Mouse (Mus musculus) MEL (cell line): ENCODE measurements at regions not wholly inside any gene's neighbourhood (a gene's known extent, or its start where the extent isn't known, plus 50 kb on each side); places are given as distances from the start of the nearest gene placed in this dataset.

Experiments
- DNase-seq: peaks from one replicate; pipeline ENCODE4 v3.0.0; 2011; ENCODE audit warnings: low read depth, low spot score
- H3K27ac ChIP-seq: 2 replicates; pipeline ENCODE4 v1.5.1; 2012; ENCODE audit warnings: low read depth, mild to moderate bottlenecking, control low read depth, low read length, moderate library complexity; ENCODE audit not compliant: control insufficient read depth
- H3K27me3 ChIP-seq, 2 experiments: fragments of 150-350 bp in 1 of 2; sonication (generic) in 1 of 2; 2 replicates each; pipeline ENCODE4 v1.6.1; 2012; ENCODE audit warnings: low read length in 2 of 2, mild to moderate bottlenecking in 2 of 2, improper control_type of control experiment in 1 of 2, moderate library complexity in 1 of 2; ENCODE audit not compliant: insufficient read depth in 2 of 2, control insufficient read depth in 1 of 2
- H3K36me3 ChIP-seq, 2 experiments: 2 replicates each; pipeline ENCODE4 v1.6.1; 2012 to 2014; ENCODE audit warnings: low read length in 2 of 2, improper control_type of control experiment in 1 of 2, inconsistent platforms in 1 of 2, mild to moderate bottlenecking in 1 of 2; ENCODE audit not compliant: insufficient read depth in 2 of 2, control insufficient read depth in 1 of 2
- H3K4me1 ChIP-seq, 2 experiments: fragments of 150-350 bp in 1 of 2; sonication (generic) in 1 of 2; 2 replicates each; pipeline ENCODE4 v1.6.1; 2012; ENCODE audit warnings: low read length in 2 of 2, improper control_type of control experiment in 1 of 2, mild to moderate bottlenecking in 1 of 2; ENCODE audit not compliant: insufficient read depth in 2 of 2, control insufficient read depth in 1 of 2
- H3K4me3 ChIP-seq, 2 experiments: fragments of 150-350 bp in 1 of 2; sonication (generic) in 1 of 2; 2 replicates each; pipeline ENCODE4 v1.5.1; 2012; ENCODE audit warnings: low read depth in 2 of 2, low read length in 2 of 2, mild to moderate bottlenecking in 2 of 2, moderate library complexity in 2 of 2, control low read depth in 1 of 2, improper control_type of control experiment in 1 of 2; ENCODE audit not compliant: control insufficient read depth in 1 of 2, insufficient read depth in 1 of 2
- H3K79me2 ChIP-seq: 2 replicates; pipeline ENCODE4 v1.6.1; 2012; ENCODE audit warnings: mild to moderate bottlenecking, low read length, moderate library complexity; ENCODE audit not compliant: control insufficient read depth, poor library complexity, insufficient read depth
- H3K9ac ChIP-seq: 2 replicates; pipeline ENCODE4 v1.6.1; 2012; ENCODE audit warnings: low read depth, mild to moderate bottlenecking, control low read depth, low read length, moderate library complexity; ENCODE audit not compliant: control insufficient read depth, poor library complexity, severe bottlenecking
- H3K9me3 ChIP-seq: fragments of 150-350 bp; sonication (generic); replicated peaks from 2 replicates; pipeline ENCODE4 v1.6.1; 2012; ENCODE audit warnings: mild to moderate bottlenecking, low read length, improper control_type of control experiment, moderate library complexity; ENCODE audit not compliant: insufficient read depth
- BHLHE40 ChIP-seq: IDR thresholded peaks from 2 replicates; pipeline ENCODE4 v1.6.1; 2012; ENCODE audit warnings: low read depth, mild to moderate bottlenecking, inconsistent platforms, low read length, improper control_type of control experiment, borderline replicate concordance
- CHD2 ChIP-seq: IDR thresholded peaks from 2 replicates; pipeline ENCODE4 v1.6.1; 2011; ENCODE audit warnings: low read length, improper control_type of control experiment
- CTCF ChIP-seq, 3 experiments: IDR thresholded peaks in 2 of 3; conservative IDR thresholded peaks in 1 of 3; 2 replicates each; pipeline ENCODE4 v1.5.1; 2011 to 2012; ENCODE audit warnings: low read length in 3 of 3, low read depth in 2 of 3, mild to moderate bottlenecking in 2 of 3, improper control_type of control experiment in 1 of 3, inconsistent platforms in 1 of 3, mixed read lengths in 1 of 3, moderate library complexity in 1 of 3; ENCODE audit not compliant: control insufficient read depth in 1 of 3, insufficient read depth in 1 of 3, poor library complexity in 1 of 3, severe bottlenecking in 1 of 3
- E2F4 ChIP-seq: IDR thresholded peaks from 2 replicates; pipeline ENCODE4 v1.6.1; 2011; ENCODE audit warnings: low read depth, low read length, improper control_type of control experiment, borderline replicate concordance
- EP300 ChIP-seq, 2 experiments: IDR thresholded peaks; 2 replicates each; pipeline ENCODE4 v1.6.1; 2011; ENCODE audit warnings: improper control_type of control experiment in 2 of 2, low read length in 2 of 2, low read depth in 1 of 2, mild to moderate bottlenecking in 1 of 2
- ETS1 ChIP-seq: IDR thresholded peaks from 2 replicates; pipeline ENCODE4 v1.6.1; 2012; ENCODE audit warnings: low read depth, mild to moderate bottlenecking, inconsistent platforms, low read length, improper control_type of control experiment, moderate library complexity
- GABPA ChIP-seq: IDR thresholded peaks from 2 replicates; pipeline ENCODE4 v1.6.1; 2012; ENCODE audit warnings: low read depth, mild to moderate bottlenecking, inconsistent platforms, low read length, improper control_type of control experiment, moderate library complexity
- HCFC1 ChIP-seq: IDR thresholded peaks from 2 replicates; pipeline ENCODE4 v1.6.1; 2012; ENCODE audit warnings: low read depth, mild to moderate bottlenecking, inconsistent platforms, low read length, improper control_type of control experiment, moderate library complexity
- JUND ChIP-seq: IDR thresholded peaks from 2 replicates; pipeline ENCODE4 v1.6.1; 2011; ENCODE audit warnings: low read depth, mild to moderate bottlenecking, improper control_type of control experiment, low read length
- KAT2A ChIP-seq: conservative IDR thresholded peaks from 2 replicates; pipeline ENCODE4 v1.6.1; 2012; ENCODE audit warnings: low read depth, low read length, improper control_type of control experiment, inconsistent platforms
- MAFK ChIP-seq: IDR thresholded peaks from 2 replicates; pipeline ENCODE4 v1.6.1; 2011; ENCODE audit warnings: low read depth, mild to moderate bottlenecking, low read length, improper control_type of control experiment, borderline replicate concordance
- MAX ChIP-seq: IDR thresholded peaks from 2 replicates; pipeline ENCODE4 v1.6.1; 2011; ENCODE audit warnings: low read length, improper control_type of control experiment
- MEF2A ChIP-seq: IDR thresholded peaks from 2 replicates; pipeline ENCODE4 v1.6.1; 2014; ENCODE audit warnings: low read depth, mild to moderate bottlenecking, inconsistent platforms, low read length, improper control_type of control experiment; ENCODE audit not compliant: poor library complexity, insufficient replicate concordance, severe bottlenecking; ENCODE audit errors: extremely low read depth
- MYC ChIP-seq: IDR thresholded peaks from 2 replicates; pipeline ENCODE4 v1.6.1; 2011; ENCODE audit warnings: low read depth, mild to moderate bottlenecking, low read length, improper control_type of control experiment, moderate library complexity
- NELFE ChIP-seq: IDR thresholded peaks from 2 replicates; pipeline ENCODE4 v1.6.1; 2011; ENCODE audit warnings: low read depth, low read length, improper control_type of control experiment
- NRF1 ChIP-seq: IDR thresholded peaks from 2 replicates; pipeline ENCODE4 v1.6.1; 2014; ENCODE audit warnings: low read depth, mild to moderate bottlenecking, inconsistent platforms, low read length, improper control_type of control experiment, moderate library complexity; ENCODE audit not compliant: poor library complexity, insufficient read depth, severe bottlenecking
- RCOR1 ChIP-seq: IDR thresholded peaks from 2 replicates; pipeline ENCODE4 v1.6.1; 2012; ENCODE audit warnings: low read depth, mild to moderate bottlenecking, inconsistent platforms, low read length, improper control_type of control experiment
- SIN3A ChIP-seq: IDR thresholded peaks from 2 replicates; pipeline ENCODE4 v1.6.1; 2012; ENCODE audit warnings: low read length, improper control_type of control experiment, inconsistent platforms
- SMC3 ChIP-seq: IDR thresholded peaks from 2 replicates; pipeline ENCODE4 v1.6.1; 2011; ENCODE audit warnings: low read depth, low read length, improper control_type of control experiment
- UBTF ChIP-seq: IDR thresholded peaks from 2 replicates; pipeline ENCODE4 v1.6.1; 2012; ENCODE audit warnings: low read depth, mild to moderate bottlenecking, inconsistent platforms, low read length, improper control_type of control experiment, moderate library complexity, borderline replicate concordance; ENCODE audit not compliant: insufficient read depth
- USF1 ChIP-seq: IDR thresholded peaks from 2 replicates; pipeline ENCODE4 v1.6.1; 2014; ENCODE audit warnings: low read depth, mild to moderate bottlenecking, inconsistent platforms, low read length, improper control_type of control experiment, moderate library complexity
- ZKSCAN1 ChIP-seq: IDR thresholded peaks from 2 replicates; pipeline ENCODE4 v1.6.1; 2012; ENCODE audit warnings: low read depth, mild to moderate bottlenecking, inconsistent platforms, low read length, improper control_type of control experiment, moderate library complexity
- ZNF384 ChIP-seq: IDR thresholded peaks from 2 replicates; pipeline ENCODE4 v1.6.1; 2012; ENCODE audit warnings: low read depth, mild to moderate bottlenecking, inconsistent platforms, low read length, improper control_type of control experiment

DNA sequence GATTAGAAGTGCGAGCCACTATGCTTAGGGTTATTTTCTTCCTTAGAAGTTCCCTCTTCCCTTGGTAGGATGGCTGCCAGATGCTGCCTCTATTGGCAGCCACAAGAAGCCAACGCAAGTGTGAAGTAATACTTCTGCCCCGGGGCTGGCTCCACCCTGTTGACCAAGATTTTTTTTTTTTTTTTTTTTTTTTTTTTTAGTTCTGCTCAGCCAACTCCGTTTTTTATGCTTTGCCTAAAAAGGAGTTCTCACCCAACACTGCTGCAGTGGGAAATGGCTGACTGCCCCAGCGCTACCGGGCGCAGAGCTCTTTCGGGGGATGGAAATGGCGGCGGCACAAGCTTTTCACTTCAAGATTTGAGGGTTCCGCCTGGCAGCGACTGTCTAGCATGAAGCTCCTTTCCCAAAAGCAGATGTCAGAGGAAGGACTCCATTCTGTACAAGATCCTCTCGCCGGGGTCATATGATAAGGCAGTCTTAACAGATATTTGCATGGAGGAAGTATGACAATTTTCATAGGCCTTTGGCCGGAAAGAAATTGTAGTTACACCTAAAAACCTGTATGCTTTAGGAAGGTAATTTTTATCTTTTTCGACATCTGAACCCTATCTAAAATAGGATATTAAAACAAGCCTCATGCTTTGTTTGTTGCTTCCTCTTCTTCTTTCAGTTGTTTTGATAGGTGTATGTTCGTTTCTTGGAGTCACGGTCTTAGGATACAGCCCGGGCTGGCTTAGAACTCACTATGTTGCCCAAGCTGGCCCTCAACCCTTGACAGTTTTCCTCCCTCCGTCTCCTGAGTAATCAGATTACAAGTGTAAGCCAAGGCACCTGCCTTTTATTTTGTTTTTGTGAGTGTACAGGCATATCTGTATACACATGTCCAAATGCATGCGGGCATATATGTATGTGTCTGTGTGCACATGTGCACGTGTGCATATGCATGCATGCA is 54.6 kb upstream of the Exoc6 start (continued):
- TF ChIP-seq GABPA: no peak
- TF ChIP-seq USF1: peak; percentile 69
- TF ChIP-seq ZNF384: peak; percentile 89
- TF ChIP-seq KAT2A: no peak
- peak; percentile 74 for TF ChIP-seq HCFC1
- peak; percentile 19; the same call in 1 of the 2 replicates for TF ChIP-seq RCOR1
- TF ChIP-seq NELFE: 0 out of 2 replicates have a peak, but pooled peaks have one; percentile 5
- peak in 1 of 2 experiments; percentile 41; a peak in 2 of 4 replicates for TF ChIP-seq EP300 (IDR thresholded peaks at IDR 0.05; ENCODE audit: low read depth in 1 of 2, low read length in 2 of 2)
- no peak for TF ChIP-seq MEF2A
- TF ChIP-seq ETS1: peak; percentile 66; the same call in 1 of the 2 replicates
- TF ChIP-seq JUND: no peak
- TF ChIP-seq SIN3A: peak; percentile 51; the same call in 1 of the 2 replicates
- TF ChIP-seq SMC3: no peak
- no peak for TF ChIP-seq MAFK
- peak; percentile 56; the same call in 1 of the 2 replicates for TF ChIP-seq MYC
- peak; percentile 40; the same call in 1 of the 2 replicates for TF ChIP-seq BHLHE40
- 0 out of 2 replicates have a peak, but pooled peaks have one; percentile 13 for TF ChIP-seq NRF1
- no peak for TF ChIP-seq CHD2
- TF ChIP-seq CTCF (IDR thresholded peaks at IDR 0.05 in 2 of 3, conservative IDR thresholded peaks at IDR 0.05 in 1 of 3; ENCODE audit: control insufficient read depth in 1 of 3, insufficient read depth in 1 of 3, low read depth in 2 of 3, low read length in 3 of 3, poor library complexity in 1 of 3, severe bottlenecking in 1 of 3): no peak
- TF ChIP-seq E2F4: no peak
- 0 out of 2 replicates have a peak, but pooled peaks have one; percentile 75 for TF ChIP-seq UBTF
- 0 out of 2 replicates have a peak, but pooled peaks have one; percentile 31 for TF ChIP-seq ZKSCAN1

DNA sequence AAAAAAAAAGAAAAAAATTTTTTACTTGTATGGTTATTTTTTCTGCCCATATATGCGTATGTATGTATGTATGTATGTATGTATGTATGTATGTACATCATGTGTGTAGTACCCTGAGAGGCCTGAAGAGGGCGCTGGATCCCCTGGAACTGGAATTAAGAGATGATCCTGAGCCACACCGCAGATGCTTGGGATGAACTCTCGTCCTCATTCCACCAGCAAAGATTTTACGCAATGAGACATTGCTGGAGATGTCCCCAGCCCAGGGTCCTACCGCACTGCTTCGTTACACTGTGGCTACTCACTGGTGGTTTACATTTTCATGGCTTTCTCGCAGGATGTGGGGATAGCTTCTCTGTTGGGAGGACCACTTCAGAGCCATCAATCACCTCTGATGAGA is 53.5 kb upstream of the Exoc6 start:
- Histone ChIP-seq H3K27ac (no peak overlapping the region), H3K27me3 (no peaks in the 10 kb centered on the region), H3K36me3 (peaks cover 0 to 19% of the 10 kb centered on the region in 2 experiments; a peak in 2 of 4 replicates), H3K9me3 (no peaks in the 10 kb centered on the region), H3K9ac (no peak overlapping the region), H3K4me3 (no peak overlapping the region), H3K4me1 (peaks cover 8 to 14% of the 10 kb centered on the region in 2 experiments), H3K79me2 (no peaks in the 10 kb centered on the region)
- no peak for TF ChIP-seq JUND
- TF ChIP-seq MAX: no peak
- TF ChIP-seq HCFC1: no peak
- TF ChIP-seq CTCF (IDR thresholded peaks at IDR 0.05 in 2 of 3, conservative IDR thresholded peaks at IDR 0.05 in 1 of 3; ENCODE audit: control insufficient read depth in 1 of 3, insufficient read depth in 1 of 3, low read depth in 2 of 3, low read length in 3 of 3, poor library complexity in 1 of 3, severe bottlenecking in 1 of 3): peak; percentile 26 to 45 (median 35); a peak in 5 of 6 replicates
- DNase-seq: peak; percentile 28
